Mouse (Mus musculus) small intestine, adult 2 months (tissue): ENCODE data around the gene Secisbp2. TPM values are rescaled to one million over a fixed set of nuclear protein-coding genes. Genes with fewer than 3 reads are reported as not detected.

Experiments used
- H3K27ac ChIP-seq: fragments of 200-500 bp; 2 replicates; pipeline ENCODE4 v1.5.1; 2012; ENCODE audit warnings: low read depth, low read length, control low read depth, inconsistent platforms; ENCODE audit not compliant: insufficient read depth
- H3K27me3 ChIP-seq: fragments of 200-500 bp; 2 replicates; pipeline ENCODE4 v1.6.1; 2012; ENCODE audit warnings: mild to moderate bottlenecking, moderate library complexity, low read length, inconsistent platforms; ENCODE audit not compliant: control insufficient read depth, insufficient read depth
- H3K36me3 ChIP-seq: fragments of 200-500 bp; 2 replicates; pipeline ENCODE4 v1.6.1; 2012; ENCODE audit warnings: mild to moderate bottlenecking, low read length, control low read depth, inconsistent platforms; ENCODE audit not compliant: control insufficient read depth, insufficient read depth
- H3K4me1 ChIP-seq: fragments of 200-500 bp; 2 replicates; pipeline ENCODE4 v1.6.1; 2012; ENCODE audit warnings: low read length, inconsistent platforms, mixed read lengths; ENCODE audit not compliant: control insufficient read depth, insufficient read depth, insufficient read length
- H3K4me3 ChIP-seq: fragments of 200-500 bp; 2 replicates; pipeline ENCODE4 v1.5.1; 2012; ENCODE audit warnings: low read depth, mild to moderate bottlenecking, control low read depth, inconsistent platforms, low read length, moderate library complexity
- CTCF ChIP-seq: fragments of 200-500 bp; IDR thresholded peaks from 2 replicates; pipeline ENCODE4 v1.5.1; 2012; ENCODE audit warnings: low read depth, mild to moderate bottlenecking, control low read depth, inconsistent platforms, low read length, moderate library complexity, mixed read lengths; ENCODE audit not compliant: insufficient replicate concordance, insufficient read length; ENCODE audit errors: extremely low read depth
- POLR2A ChIP-seq: fragments of 200-500 bp; IDR thresholded peaks from 2 replicates; pipeline ENCODE4 v1.6.1; 2012; ENCODE audit warnings: low read depth, mild to moderate bottlenecking, control low read depth, inconsistent platforms, low read length, moderate library complexity
- WGBS: fragments of 180-500 bp; shearing (Covaris S2); methylation state at CpG from one replicate; pipeline ENCODE4 v1.1.7; 2018; 5-methylcytosine and 5-hydroxymethylcytosine counted together
- polyA plus RNA-seq: library from polyadenylated mRNA; depleted of rRNA; stranded (reverse); fragments of >200 nt; gene quantifications from 2 replicates; pipeline ENCODE4 v1.2.3, GENCODE M21; 2012; rRNA removed

Secisbp2 gene
- polyA plus RNA-seq, 1 experiment, result 15.3 TPM

GRCm38 (mm10) chr13:51732097-51732664, 80.7 kb downstream of the Secisbp2 start:
- Histone ChIP-seq H3K27me3 (no peaks in the 10 kb centered on the region), H3K4me3 (no peak overlapping the region), H3K27ac (no peak overlapping the region), H3K36me3 (no peaks in the 10 kb centered on the region), H3K4me1 (peaks cover 12% of the 10 kb centered on the region)
- 82% methylated on average over 14 of the region's 14 CpGs for WGBS
- no peak for TF ChIP-seq POLR2A
- no peak for TF ChIP-seq CTCF

Other genes starting within 250 kb of the Secisbp2 start
- 2.5 and 3.2 TPM in 2 replicates for gene S1pr3, start 243.1 kb upstream of the Secisbp2 start, polyA plus RNA-seq
- gene Shc3, start 82.3 kb upstream of the Secisbp2 start, polyA plus RNA-seq, result 0.08 and 0.28 TPM in 2 replicates
- 24.2 and 32.5 TPM in 2 replicates for gene Cks2, start 6.5 kb upstream of the Secisbp2 start, polyA plus RNA-seq
- gene Sema4d, start 142.1 kb downstream of the Secisbp2 start, polyA plus RNA-seq, result 10.8 and 15.1 TPM in 2 replicates
- 19.1 and 42.2 TPM in 2 replicates for gene Gadd45g, start 195.0 kb downstream of the Secisbp2 start, polyA plus RNA-seq